Mouse (Mus musculus) hindbrain, embryonic 10.5 days (tissue): ENCODE measurements at regions not wholly inside any gene's neighbourhood (a gene's known extent, or its start where the extent isn't known, plus 50 kb on each side); places are given as distances from the start of the nearest gene placed in this dataset.

Experiments
- DNase-seq: peaks from one replicate; pipeline ENCODE4 v3.0.0-alpha.2; 2017; ENCODE audit warnings: low spot score
- H3K27ac ChIP-seq: fragments of 300-500 bp; sonication (generic); 2 replicates; pipeline ENCODE4 v1.5.1; 2016; ENCODE audit warnings: mild to moderate bottlenecking, moderate library complexity
- H3K27me3 ChIP-seq: fragments of 300-500 bp; sonication (generic); 2 replicates; pipeline ENCODE4 v1.6.1; 2016; ENCODE audit warnings: mild to moderate bottlenecking; ENCODE audit not compliant: poor library complexity, insufficient read depth, severe bottlenecking
- H3K36me3 ChIP-seq: fragments of 300-500 bp; sonication (generic); 2 replicates; pipeline ENCODE4 v1.6.1; 2016; ENCODE audit warnings: mild to moderate bottlenecking, moderate library complexity
- H3K4me1 ChIP-seq: fragments of 300-500 bp; sonication (generic); replicated peaks from 2 replicates; pipeline ENCODE4 v1.6.1; 2016; ENCODE audit warnings: mild to moderate bottlenecking
- H3K4me3 ChIP-seq: fragments of 300-500 bp; sonication (generic); 2 replicates; pipeline ENCODE4 v1.5.1; 2016; ENCODE audit warnings: mild to moderate bottlenecking, moderate library complexity
- H3K9me3 ChIP-seq: fragments of 300-500 bp; sonication (generic); 2 replicates; pipeline ENCODE4 v1.6.1; 2016; ENCODE audit warnings: mild to moderate bottlenecking, moderate library complexity
- WGBS: fragments of 180-500 bp; shearing (Covaris S2); methylation state at CpG from one replicate; pipeline ENCODE4 v1.1.7; 2016; 5-methylcytosine and 5-hydroxymethylcytosine counted together

GRCm38 (mm10) chr4:31744431-31744830, 219.5 kb upstream of the Map3k7 start:
- Histone ChIP-seq H3K9me3 (no peaks in the 10 kb centered on the region), H3K4me3 (no peak overlapping the region), H3K4me1 (no peaks in the 10 kb centered on the region), H3K36me3 (no peaks in the 10 kb centered on the region), H3K27me3 (no peaks in the 10 kb centered on the region), H3K27ac (no peak overlapping the region)
- 71% methylated on average over 4 of the region's 4 CpGs for WGBS
- no peak for DNase-seq

DNA sequence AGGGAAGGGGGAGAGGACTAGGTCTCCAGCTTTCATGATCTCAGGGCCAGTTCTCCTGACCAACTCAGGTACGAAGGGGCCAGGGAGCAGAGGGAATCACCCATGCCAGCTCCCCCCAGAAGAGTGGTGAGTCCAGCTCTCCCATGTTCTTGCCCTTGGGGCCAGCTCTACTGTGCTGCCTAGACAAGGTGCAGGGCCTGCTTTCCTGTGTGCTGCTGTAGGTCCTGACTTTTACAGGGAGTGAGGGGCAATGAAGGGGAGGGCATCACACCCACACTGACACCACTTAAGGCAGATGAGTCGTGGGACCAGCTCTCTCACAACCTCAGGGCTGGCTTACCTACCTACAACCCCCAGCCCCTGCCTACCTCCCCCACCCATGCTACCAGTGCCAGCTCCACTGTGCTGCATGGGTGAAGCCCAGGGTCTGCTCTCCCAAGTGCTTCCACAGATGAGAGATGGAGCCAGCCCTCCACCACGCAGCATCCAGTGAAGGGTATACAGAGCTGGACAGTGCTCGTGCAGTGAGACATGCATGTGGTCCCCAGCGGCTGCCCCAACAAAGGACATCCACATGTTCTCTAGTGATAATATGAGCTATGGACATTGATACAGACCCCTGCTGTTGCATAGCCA, 210.1 kb upstream of the Map3k7 start:
- H3K36me3 ChIP-seq: no peaks in the 10 kb centered on the region
- WGBS: 87% methylated on average over 5 of the region's 5 CpGs
- H3K4me3 ChIP-seq: no peak overlapping the region
- H3K4me1 ChIP-seq: 0 out of 2 replicates have a peak, but pooled peaks cover 3% of the 10 kb centered on the region
- no peaks in the 10 kb centered on the region for H3K9me3 ChIP-seq
- no peak overlapping the region for H3K27ac ChIP-seq
- no peaks in the 10 kb centered on the region for H3K27me3 ChIP-seq
- no peak for DNase-seq

DNA sequence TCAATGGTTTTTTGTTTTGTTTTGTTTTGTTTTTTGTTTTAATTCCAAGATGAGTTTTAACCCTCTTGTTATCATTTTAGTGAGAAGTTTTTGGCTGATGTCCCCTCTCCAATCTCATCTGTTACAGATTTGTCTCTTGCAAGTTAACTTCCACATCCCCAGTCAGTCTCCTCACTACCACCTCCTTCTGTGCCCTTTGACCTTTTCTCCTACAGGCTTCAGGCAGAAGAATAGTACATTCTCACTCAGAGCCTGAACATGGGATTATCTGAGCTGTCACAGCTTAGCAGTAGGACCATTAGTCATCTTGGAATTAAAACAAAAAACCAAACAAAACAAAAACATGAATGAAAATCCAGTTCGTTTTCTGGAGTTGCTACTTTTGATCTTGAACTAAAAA, 206.8 kb upstream of the Map3k7 start:
- Histone ChIP-seq H3K9me3 (no peaks in the 10 kb centered on the region), H3K27me3 (no peaks in the 10 kb centered on the region), H3K4me1 (0 out of 2 replicates have a peak, but pooled peaks cover 9% of the 10 kb centered on the region), H3K27ac (no peak overlapping the region), H3K4me3 (no peak overlapping the region), H3K36me3 (no peaks in the 10 kb centered on the region)
- 32% methylated on average over 1 of the region's 1 CpGs for WGBS
- no peak for DNase-seq

- H3K27ac ChIP-seq: no peak overlapping the region
- no peaks in the 10 kb centered on the region for H3K9me3 ChIP-seq
- 0 out of 2 replicates have a peak, but pooled peaks cover 9% of the 10 kb centered on the region for H3K4me1 ChIP-seq
- WGBS: 56% methylated on average over 4 of the region's 4 CpGs
- DNase-seq: no peak
- H3K4me3 ChIP-seq: no peak overlapping the region
- H3K36me3 ChIP-seq: no peaks in the 10 kb centered on the region
- H3K27me3 ChIP-seq: no peaks in the 10 kb centered on the region
Observed at GRCm38 (mm10) chr4:31760116-31760515, 203.8 kb upstream of the Map3k7 start.

DNA sequence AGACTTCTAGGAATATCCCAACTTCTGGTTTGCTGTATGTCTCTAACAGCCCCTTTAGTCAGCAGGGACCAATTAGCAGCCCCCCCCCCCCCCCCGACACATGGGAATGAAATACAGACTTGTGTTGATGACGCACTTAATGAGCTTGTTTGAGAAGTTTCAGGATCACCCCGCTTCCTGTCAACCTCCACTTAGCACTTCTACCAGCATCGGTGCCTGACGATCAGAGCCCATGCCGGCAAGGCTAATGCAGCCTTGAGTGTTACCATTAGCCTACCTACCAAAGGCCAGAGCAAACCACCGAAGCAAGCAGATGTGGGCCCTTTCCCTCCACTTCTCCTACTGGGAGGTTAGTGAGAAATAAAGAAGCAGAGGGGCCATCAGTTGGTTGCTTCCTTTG, 201.7 kb upstream of the Map3k7 start:
- H3K27ac ChIP-seq: no peak overlapping the region
- 77% methylated on average over 7 of the region's 7 CpGs for WGBS

GRCm38 (mm10) chr4:31768026-31768626, 195.8 kb upstream of the Map3k7 start:
- H3K4me3 ChIP-seq: no peak overlapping the region
- no peak overlapping the region for H3K27ac ChIP-seq
- 85% methylated on average over 6 of the region's 6 CpGs for WGBS
- DNase-seq: no peak
- no peaks in the 10 kb centered on the region for H3K9me3 ChIP-seq
- no peaks in the 10 kb centered on the region for H3K36me3 ChIP-seq
- H3K27me3 ChIP-seq: no peaks in the 10 kb centered on the region
- H3K4me1 ChIP-seq: no peaks in the 10 kb centered on the region

More for the DNA sequence above, 201.7 kb upstream of the Map3k7 start:
- Histone ChIP-seq H3K9me3 (no peaks in the 10 kb centered on the region), H3K36me3 (no peaks in the 10 kb centered on the region), H3K4me1 (0 out of 2 replicates have a peak, but pooled peaks cover 7% of the 10 kb centered on the region), H3K4me3 (no peak overlapping the region), H3K27me3 (no peaks in the 10 kb centered on the region)
- DNase-seq: no peak

DNA sequence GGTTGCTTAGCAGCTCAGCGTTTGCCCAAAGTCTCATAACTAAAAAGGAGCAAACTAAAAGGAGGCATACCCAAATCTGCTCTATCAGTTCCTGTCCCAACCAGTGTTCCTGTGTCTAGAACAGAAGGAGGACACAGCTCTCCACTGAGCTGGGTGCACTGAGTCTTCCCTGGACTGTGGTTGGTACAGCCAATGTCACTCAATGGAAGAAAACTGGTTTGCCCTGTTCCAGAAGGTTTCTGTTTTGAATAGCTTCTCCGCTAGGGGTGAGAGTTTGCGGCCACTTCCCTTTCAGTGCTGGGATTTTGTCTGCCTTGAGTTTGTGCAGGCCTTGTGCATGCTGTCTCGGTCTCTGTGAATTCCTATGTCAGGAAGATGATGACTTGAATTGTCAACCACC, 194.6 kb upstream of the Map3k7 start:
- 80% methylated on average over 4 of the region's 4 CpGs for WGBS
- Histone ChIP-seq H3K9me3 (no peaks in the 10 kb centered on the region), H3K36me3 (no peaks in the 10 kb centered on the region), H3K4me3 (no peak overlapping the region), H3K27ac (no peak overlapping the region), H3K4me1 (no peaks in the 10 kb centered on the region), H3K27me3 (no peaks in the 10 kb centered on the region)
- no peak for DNase-seq

- H3K4me1 ChIP-seq: no peaks in the 10 kb centered on the region
- 80% methylated on average over 1 of the region's 1 CpGs for WGBS
- H3K27ac ChIP-seq: no peak overlapping the region
- H3K27me3 ChIP-seq: no peaks in the 10 kb centered on the region
- no peaks in the 10 kb centered on the region for H3K9me3 ChIP-seq
- DNase-seq: no peak
- no peaks in the 10 kb centered on the region for H3K36me3 ChIP-seq
- no peak overlapping the region for H3K4me3 ChIP-seq
Observed at GRCm38 (mm10) chr4:31786284-31786683, 177.6 kb upstream of the Map3k7 start.

GRCm38 (mm10) chr4:31817574-31818240, 146.2 kb upstream of the Map3k7 start:
- Histone ChIP-seq H3K27ac (no peak overlapping the region), H3K36me3 (no peaks in the 10 kb centered on the region), H3K4me3 (no peak overlapping the region), H3K4me1 (no peaks in the 10 kb centered on the region), H3K9me3 (no peaks in the 10 kb centered on the region), H3K27me3 (no peaks in the 10 kb centered on the region)
- no peak for DNase-seq
- WGBS: 93% methylated on average over 3 of the region's 3 CpGs

DNA sequence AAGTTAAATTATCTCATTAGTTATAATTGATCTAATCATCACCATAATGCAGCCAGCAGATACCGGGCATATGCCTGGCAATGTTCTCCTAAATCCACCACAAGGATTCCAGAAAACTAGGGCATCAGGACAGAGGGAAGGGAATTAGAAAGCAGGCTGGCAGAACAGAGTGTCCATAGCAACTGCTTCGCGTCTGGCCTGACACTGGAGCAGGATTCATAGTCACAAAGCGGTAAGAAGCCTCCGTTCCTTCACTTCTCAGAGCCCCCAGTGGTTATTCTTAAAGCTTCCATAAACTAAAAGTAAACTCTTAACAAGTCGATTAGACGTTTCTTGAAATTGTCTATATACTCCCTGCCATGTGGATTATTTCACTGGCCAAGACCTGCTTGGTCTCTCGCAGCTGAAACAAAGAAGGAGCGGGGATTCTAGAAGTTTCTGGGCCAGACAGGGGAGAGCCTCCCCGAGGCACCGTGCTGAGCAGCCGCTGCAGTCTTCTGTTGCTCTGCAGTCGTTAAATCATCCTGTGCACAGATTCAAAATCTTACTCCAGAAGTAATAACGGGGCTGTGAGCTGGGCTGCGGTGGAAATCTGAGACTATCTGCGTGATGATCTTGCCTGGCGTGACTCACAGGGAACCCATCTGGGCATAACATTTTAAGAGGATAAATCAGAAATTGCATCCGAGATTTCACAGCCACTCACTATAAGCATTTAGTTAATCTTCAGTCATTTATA, 144.2 kb upstream of the Map3k7 start:
- no peak for DNase-seq

GRCm38 (mm10) chr4:31823574-31824348, 140.1 kb upstream of the Map3k7 start:
- Histone ChIP-seq H3K4me1 (peaks cover 24% of the 10 kb centered on the region), H3K36me3 (no peaks in the 10 kb centered on the region), H3K4me3 (0 out of 2 replicates have a peak overlapping the region, but pooled peaks have one; percentile 13), H3K27ac (0 out of 2 replicates have a peak overlapping the region, but pooled peaks have one; percentile 9), H3K27me3 (no peaks in the 10 kb centered on the region), H3K9me3 (no peaks in the 10 kb centered on the region)
- DNase-seq: peak; percentile 26
- 56% methylated on average over 19 of the region's 19 CpGs for WGBS

More for the DNA sequence above, 144.2 kb upstream of the Map3k7 start:
- no peak overlapping the region for H3K27ac ChIP-seq
- H3K36me3 ChIP-seq: no peaks in the 10 kb centered on the region
- H3K4me3 ChIP-seq: no peak overlapping the region
- WGBS: 85% methylated on average over 18 of the region's 18 CpGs
- H3K27me3 ChIP-seq: no peaks in the 10 kb centered on the region
- H3K4me1 ChIP-seq: peaks cover 11% of the 10 kb centered on the region; the same call in 1 of the 2 replicates
- no peaks in the 10 kb centered on the region for H3K9me3 ChIP-seq
